Mouse (Mus musculus) cerebellum, adult 11-12 months (tissue): ENCODE measurements around the gene Bcl2a1d.
"Not testable (repeated sequence)": the region's sequence is repeated elsewhere in the genome, so short reads cannot be mapped to it uniquely, and the experiment has no call there.

Source experiments
- DNase-seq: peaks from one replicate; pipeline ENCODE4 v3.0.0; 2022

Bcl2a1d gene

DNA sequence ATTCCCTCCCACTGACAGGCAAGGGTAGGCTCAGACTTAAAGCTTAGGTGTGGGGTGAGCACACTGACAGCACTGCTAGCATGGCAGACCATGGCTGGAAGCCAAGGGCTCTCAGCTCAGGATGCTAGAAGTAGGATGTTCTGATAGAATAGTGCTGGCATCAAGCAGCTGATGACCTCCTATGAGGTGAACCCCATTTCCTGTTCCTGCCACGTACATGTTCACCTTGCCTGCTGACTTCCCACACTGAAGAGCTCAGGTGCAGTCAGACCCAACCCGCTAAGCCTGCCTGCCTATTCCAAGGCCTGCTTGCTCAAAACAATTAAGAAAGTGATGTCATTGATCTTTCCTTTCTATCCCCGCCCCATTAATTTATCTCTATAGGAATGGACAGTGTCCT, 42.3 kb downstream of the Bcl2a1d start:
- not testable (repeated sequence) for DNase-seq

DNA sequence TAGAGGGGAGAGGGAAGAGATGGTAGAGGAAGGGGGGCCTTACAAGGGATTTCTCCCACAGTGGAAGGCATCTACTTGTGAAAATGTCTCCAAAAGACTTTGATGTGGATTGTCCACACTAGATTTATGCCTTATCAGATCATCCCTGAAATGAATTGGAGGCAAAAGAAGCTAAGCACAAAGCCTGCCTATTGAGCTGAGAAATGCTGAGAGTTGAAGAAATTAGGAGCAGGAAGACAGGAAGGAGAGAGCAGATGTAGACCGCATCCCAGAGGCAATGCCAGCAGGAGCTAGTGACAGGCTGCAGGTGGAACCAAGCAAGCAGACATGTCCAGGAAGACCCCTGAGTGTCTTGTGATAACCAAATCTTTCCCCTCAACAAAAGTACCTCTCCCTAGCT, 45.0 kb downstream of the Bcl2a1d start:
- peak; percentile 34 for DNase-seq
